Mouse (Mus musculus) T-cell, adult 2 months (primary cell): ENCODE measurements around the gene Plk1.

ENCODE experiments used
- DNase-seq: peaks from one replicate; pipeline ENCODE4 v3.0.0; 2022; ENCODE audit warnings: low spot score

Gene Plk1

GRCm38 (mm10) chr7:122193919-122194318 is 34.7 kb downstream of the Plk1 start:
- DNase-seq, result no peak

- DNase-seq, result no peak
These were observed 37.5 kb downstream of the Plk1 start for GRCm38 (mm10) chr7:122196771-122197170.

DNA sequence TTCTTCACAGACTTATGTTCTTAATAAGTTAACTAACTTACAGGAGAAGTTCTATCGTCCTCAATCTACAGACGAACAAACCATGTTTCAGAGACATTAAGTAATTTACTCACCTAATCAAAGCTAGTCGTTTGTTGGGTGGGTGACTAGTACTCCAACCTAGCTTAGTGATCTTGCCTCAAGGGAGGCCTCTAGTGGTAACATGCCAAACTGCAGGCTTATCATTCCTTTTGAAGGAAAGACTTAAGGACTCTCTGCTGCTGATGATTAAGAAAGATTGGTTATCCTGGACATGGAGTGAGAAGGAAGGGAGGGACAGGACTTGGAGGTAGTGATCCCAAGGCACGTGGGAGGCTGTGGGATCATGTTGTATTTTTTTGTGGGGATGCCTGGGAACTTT is 38.1 kb downstream of the Plk1 start:
- peak; percentile 35 for DNase-seq

DNA sequence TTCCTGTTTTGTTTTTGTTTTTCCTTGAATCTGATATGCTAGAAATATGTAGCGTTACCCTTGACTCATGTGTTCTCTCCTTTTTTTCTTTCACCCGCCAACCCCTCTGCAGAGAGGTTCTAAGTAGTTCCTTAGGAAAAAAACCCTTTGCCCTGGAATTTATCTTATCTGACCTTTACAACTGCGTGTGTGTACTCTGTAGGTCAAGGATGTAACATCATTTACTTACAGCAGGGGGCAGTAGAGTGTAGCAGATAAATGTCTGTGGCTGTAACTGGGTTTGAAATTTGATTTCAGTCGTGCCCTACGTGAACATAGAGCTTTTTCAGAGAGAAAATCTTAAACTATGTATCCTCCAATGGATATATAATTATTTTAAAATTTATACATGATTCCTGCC is 40.1 kb downstream of the Plk1 start:
- DNase-seq, result no peak

DNA sequence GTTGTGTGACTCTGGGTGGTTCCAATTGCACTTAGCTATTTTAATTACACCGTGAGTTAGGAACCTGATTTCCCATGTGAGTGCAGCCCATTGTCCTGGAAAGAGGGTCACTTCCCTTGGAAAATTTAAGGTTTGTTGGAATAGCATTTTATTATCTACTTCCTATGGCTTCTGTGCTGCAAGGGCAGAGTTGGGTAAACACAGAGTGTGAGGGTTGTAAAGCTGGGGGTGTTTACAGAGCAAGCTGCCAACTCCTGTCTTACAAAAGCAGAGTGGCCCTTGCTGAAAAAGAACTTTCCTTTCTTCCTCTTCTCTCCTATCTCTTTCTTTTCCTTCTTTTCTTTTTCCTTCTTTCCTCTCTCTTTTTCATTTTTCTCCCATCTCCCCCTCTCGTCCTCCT is 44.7 kb downstream of the Plk1 start:
- no peak for DNase-seq

DNA sequence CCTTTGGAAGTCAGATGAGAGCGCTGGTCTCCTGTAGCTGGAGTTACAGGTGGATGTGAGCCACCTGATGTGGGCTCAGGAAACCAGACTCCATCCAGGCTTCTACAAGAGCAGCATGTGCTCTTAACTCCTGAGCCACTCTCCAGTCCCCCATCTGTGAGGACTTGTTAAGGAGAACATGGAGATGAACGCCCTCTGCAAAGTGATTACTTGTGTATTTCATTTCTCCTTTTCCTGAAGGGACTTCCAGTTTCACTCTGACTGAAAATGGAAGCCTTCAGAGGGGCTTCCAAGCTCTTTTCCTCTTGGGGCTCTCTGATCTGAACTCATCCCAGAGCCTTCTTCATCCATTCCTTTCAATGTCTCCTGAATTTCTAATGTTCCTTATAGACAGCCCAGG is 46.9 kb downstream of the Plk1 start:
- DNase-seq, result no peak

- DNase-seq, result no peak
These were observed 49.2 kb downstream of the Plk1 start for GRCm38 (mm10) chr7:122208276-122209021.

DNA sequence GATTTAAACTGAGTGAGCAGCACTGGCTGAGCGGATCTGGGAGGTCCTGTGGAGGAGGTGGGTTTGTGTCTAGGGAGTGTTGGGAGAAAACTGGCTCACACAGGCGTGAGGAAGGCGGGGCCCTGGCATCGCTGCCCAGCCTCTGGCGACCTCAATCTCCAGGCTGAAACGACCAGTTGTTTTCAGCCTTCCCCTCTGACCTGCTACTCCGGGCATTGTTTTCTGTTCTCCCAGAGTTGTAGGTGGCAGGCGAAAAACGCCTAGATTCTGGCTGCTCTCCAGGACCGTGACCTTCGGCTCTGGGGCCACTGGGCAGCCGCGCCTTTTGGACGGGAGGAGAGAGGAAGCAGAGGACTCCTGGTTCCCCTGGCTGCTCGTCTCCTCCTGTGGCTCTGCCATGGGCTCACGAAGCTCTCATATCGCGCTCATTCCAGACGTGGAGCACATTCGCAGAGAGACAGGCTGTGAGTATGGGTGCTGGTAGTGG is 60.1 kb downstream of the Plk1 start, which contains the start of gene Chp2:
Gene Chp2 (plus strand): TSS at position 182 of the 487 bp plus-strand sequence.
- no peak for DNase-seq
